Mouse (Mus musculus) midbrain, embryonic 14.5 days (tissue): ENCODE measurements around the gene Psma3. TPM values are rescaled to one million over a fixed set of nuclear protein-coding genes. Genes with fewer than 3 reads are reported as not detected.

Experiments used
- polyA plus RNA-seq: library from polyadenylated mRNA; unstranded; fragments of >200 nt; fragmentation: Nextera tagmentation; extraction: Ambion mirVana; gene quantifications from 2 replicates; pipeline ENCODE4 v1.2.1, GENCODE M21; 2014

Psma3 gene
- polyA plus RNA-seq, 1 experiment from 2014 or later, result 552 TPM

Other genes starting within 250 kb of the Psma3 start
- gene Frmd6, start 149.1 kb upstream of the Psma3 start, polyA plus RNA-seq, result 5.9 and 11.0 TPM in 2 replicates
- 217 and 257 TPM in 2 replicates for gene Actr10, start 36.8 kb upstream of the Psma3 start, polyA plus RNA-seq
- gene Arid4a, start 41.4 kb downstream of the Psma3 start, polyA plus RNA-seq, result 42.3 and 44.7 TPM in 2 replicates
- not detected in 2 replicates for gene Tomm20l, start 136.8 kb downstream of the Psma3 start, polyA plus RNA-seq
- gene Timm9, start 162.1 kb downstream of the Psma3 start, polyA plus RNA-seq, result 106 and 114 TPM in 2 replicates
- 11.6 and 18.0 TPM in 2 replicates for gene 2700049A03Rik, start 162.2 kb downstream of the Psma3 start, polyA plus RNA-seq